Mouse (Mus musculus) midbrain, embryonic 11.5 days (tissue): ENCODE measurements around the gene Ank3. TPM values are rescaled to one million over a fixed set of nuclear protein-coding genes. Genes with fewer than 3 reads are reported as not detected.

Experiments
- ATAC-seq: fragments of 200-750 bp; cut with Nextera tagmentation; 2 replicates; pipeline ENCODE4 v1.8.0; 2017; ENCODE audit warnings: moderate TSS enrichment, moderate library complexity; ENCODE audit not compliant: low FRiP score
- DNase-seq: peaks from one replicate; pipeline ENCODE4 v3.0.0; 2015; ENCODE audit warnings: low spot score; ENCODE audit errors: missing footprints
- H3K27ac ChIP-seq: fragments of 300-500 bp; sonication (generic); 2 replicates; pipeline ENCODE4 v1.5.1; 2014; ENCODE audit warnings: low read depth, low read length
- H3K27me3 ChIP-seq: fragments of 300-500 bp; sonication (generic); 2 replicates; pipeline ENCODE4 v1.6.1; 2014; ENCODE audit warnings: mild to moderate bottlenecking, low read length, moderate library complexity, mixed read lengths; ENCODE audit not compliant: control insufficient read depth, insufficient read depth
- H3K36me3 ChIP-seq: fragments of 300-500 bp; sonication (generic); 2 replicates; pipeline ENCODE4 v1.6.1; 2014; ENCODE audit warnings: mild to moderate bottlenecking, low read length, moderate library complexity, mixed read lengths; ENCODE audit not compliant: control insufficient read depth, insufficient read depth
- H3K4me1 ChIP-seq: fragments of 300-500 bp; sonication (generic); 2 replicates; pipeline ENCODE4 v1.6.1; 2014; ENCODE audit warnings: low read length; ENCODE audit not compliant: control insufficient read depth, insufficient read depth
- H3K4me2 ChIP-seq: fragments of 300-500 bp; sonication (generic); 2 replicates; pipeline ENCODE4 v1.6.1; 2014; ENCODE audit warnings: mild to moderate bottlenecking, moderate library complexity
- H3K4me3 ChIP-seq: fragments of 300-500 bp; sonication (generic); 2 replicates; pipeline ENCODE4 v1.5.1; 2014; ENCODE audit warnings: low read depth, low read length
- H3K9ac ChIP-seq: fragments of 300-500 bp; sonication (generic); 2 replicates; pipeline ENCODE4 v1.6.1; 2014; ENCODE audit warnings: low read length
- H3K9me3 ChIP-seq: fragments of 300-500 bp; sonication (generic); 2 replicates; pipeline ENCODE4 v1.6.1; 2016; ENCODE audit warnings: low read length; ENCODE audit not compliant: control insufficient read depth
- WGBS: fragments of 180-500 bp; shearing (Covaris S2); extraction: QIAGEN DNeasy Blood & Tissue Kit; methylation state at CpG from one replicate; pipeline ENCODE4 v1.1.7; 2014; 5-methylcytosine and 5-hydroxymethylcytosine counted together
- polyA plus RNA-seq: library from polyadenylated mRNA; unstranded; fragments of >200 nt; fragmentation: Nextera tagmentation; extraction: Ambion mirVana; gene quantifications from 2 replicates; pipeline ENCODE4 v1.2.1, GENCODE M21; 2014

Ank3 gene
- polyA plus RNA-seq, 1 experiment from 2014 or later = 58.8 TPM

DNA sequence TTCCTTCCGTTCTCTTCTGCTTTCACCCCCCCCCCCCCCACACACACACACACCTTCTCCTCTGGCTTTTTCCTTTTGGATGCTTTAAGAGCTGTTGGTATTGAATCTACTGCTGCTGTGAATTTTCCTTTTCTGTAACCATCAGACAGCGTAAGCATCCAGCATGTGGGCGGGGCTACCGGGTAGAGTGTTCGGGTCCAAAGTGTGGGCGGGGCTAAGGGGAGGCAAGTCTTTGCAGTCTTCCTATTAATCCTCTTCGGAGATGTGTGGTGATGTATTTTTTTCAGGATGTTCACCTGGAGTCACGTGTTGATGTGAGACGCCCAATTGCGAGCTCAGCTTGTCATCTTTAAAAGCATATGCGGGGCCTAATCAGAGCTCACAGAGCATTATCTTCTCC is 379.2 kb downstream of the Ank3 start:
- Histone ChIP-seq H3K4me3 (no peak overlapping the region), H3K4me2 (no peak overlapping the region), H3K27ac (no peak overlapping the region), H3K4me1 (no peaks in the 10 kb centered on the region), H3K9ac (no peak overlapping the region), H3K27me3 (no peaks in the 10 kb centered on the region), H3K36me3 (no peaks in the 10 kb centered on the region), H3K9me3 (no peaks in the 10 kb centered on the region)
- 83% methylated on average over 11 of the region's 11 CpGs for WGBS
- no peak for ATAC-seq
- DNase-seq = peak; percentile 75

DNA sequence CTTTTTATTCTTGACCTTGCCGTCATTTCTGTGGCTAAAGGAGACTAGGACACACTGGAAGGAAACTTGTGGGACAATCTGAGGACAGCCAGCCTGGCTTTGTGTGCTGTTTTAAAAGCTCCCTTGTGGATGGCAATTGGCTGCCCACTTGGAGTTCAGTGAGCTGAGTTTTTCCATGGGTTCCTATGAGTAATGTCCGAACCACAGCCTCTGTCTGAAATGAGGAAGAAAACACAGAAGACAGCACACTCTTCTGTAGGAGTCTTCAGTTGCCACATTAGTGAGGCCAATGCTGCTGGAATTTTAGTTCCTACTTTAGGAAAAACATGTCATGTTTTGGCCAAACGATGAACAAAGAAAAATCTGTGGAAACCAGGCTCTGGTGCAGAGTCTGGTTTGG is 380.7 kb downstream of the Ank3 start:
- 84% methylated on average over 3 of the region's 3 CpGs for WGBS
- DNase-seq = no peak

DNA sequence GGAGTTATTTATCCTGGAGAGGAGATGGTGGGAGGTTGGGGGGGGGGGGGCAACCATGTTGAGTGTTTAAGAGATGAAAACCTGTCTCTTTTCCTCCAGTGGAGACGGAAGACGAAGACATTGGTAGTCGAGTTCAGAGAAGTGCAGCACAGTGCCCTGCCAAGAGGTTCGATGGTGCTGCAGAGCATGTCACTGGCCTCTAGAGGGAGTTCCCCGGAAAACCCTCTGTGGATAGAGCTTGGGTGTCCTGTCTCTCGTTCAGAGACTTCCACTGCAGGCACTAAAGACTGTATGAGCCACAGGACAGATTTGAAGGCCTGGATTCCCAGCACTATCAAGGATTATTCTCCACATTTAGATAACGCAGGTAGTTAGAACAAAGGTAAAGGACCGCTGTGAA is 382.9 kb downstream of the Ank3 start:
- DNase-seq (peak; percentile 90), ATAC-seq (0 out of 2 replicates have a peak, but pooled peaks have one; percentile 59)
- Histone ChIP-seq H3K4me3 (no peak overlapping the region), H3K27ac (no peak overlapping the region), H3K27me3 (no peaks in the 10 kb centered on the region), H3K4me1 (no peaks in the 10 kb centered on the region; the same call in 1 of the 2 replicates), H3K9me3 (no peaks in the 10 kb centered on the region), H3K36me3 (no peaks in the 10 kb centered on the region), H3K9ac (no peak overlapping the region), H3K4me2 (no peak overlapping the region)
- WGBS = 34% methylated on average over 8 of the region's 8 CpGs

More for the DNA sequence above, 380.7 kb downstream of the Ank3 start:
- H3K9ac ChIP-seq = no peak overlapping the region
- no peaks in the 10 kb centered on the region for H3K27me3 ChIP-seq
- no peak for ATAC-seq
- H3K36me3 ChIP-seq = no peaks in the 10 kb centered on the region
- H3K27ac ChIP-seq = no peak overlapping the region
- no peak overlapping the region for H3K4me3 ChIP-seq
- no peaks in the 10 kb centered on the region for H3K4me1 ChIP-seq
- H3K9me3 ChIP-seq = no peaks in the 10 kb centered on the region
- H3K4me2 ChIP-seq = no peak overlapping the region

DNA sequence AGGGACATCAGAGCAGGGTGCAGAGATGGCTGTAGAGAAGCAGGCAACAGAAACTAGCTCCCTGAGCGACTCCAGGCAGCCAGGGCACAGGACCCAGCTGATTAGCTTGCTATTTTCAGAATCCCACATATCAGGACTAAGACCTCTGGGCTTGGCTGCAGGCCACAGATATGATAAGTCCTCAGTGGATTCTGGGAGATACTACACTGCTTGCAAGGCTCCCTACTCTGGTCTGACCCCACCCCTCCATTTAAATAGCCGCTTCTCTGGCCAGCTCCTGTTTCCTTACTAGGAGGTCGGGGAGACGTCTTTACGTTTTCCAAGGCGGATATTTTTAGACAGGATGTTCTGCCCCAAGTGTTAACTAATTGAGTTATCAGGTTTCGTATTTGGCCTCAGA is 386.7 kb downstream of the Ank3 start:
- Histone ChIP-seq H3K4me3 (no peak overlapping the region), H3K36me3 (no peaks in the 10 kb centered on the region)
- 60% methylated on average over 7 of the region's 7 CpGs for WGBS

DNA sequence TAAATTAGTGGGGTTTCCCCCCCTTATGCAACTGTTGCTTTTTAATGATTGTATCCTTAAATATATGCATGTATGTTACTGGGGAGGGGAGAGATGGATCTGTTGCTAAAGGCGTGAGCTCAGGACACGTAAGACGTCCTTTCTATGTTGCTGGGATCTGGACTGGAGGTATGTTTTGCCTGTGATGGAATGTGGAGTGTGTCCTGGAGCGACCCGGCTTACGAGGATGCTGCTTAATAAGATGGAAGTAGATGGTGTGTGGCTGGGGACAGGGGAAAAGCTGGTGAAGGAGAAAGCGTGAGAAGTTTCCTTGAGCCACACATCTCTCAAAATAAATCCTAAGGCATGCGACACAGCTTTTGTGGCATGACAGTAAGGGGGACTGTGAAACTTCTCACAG is 387.1 kb downstream of the Ank3 start:
- no peaks in the 10 kb centered on the region for H3K36me3 ChIP-seq
- H3K4me3 ChIP-seq = no peak overlapping the region
- H3K4me1 ChIP-seq = no peaks in the 10 kb centered on the region; the same call in 1 of the 2 replicates
- H3K9ac ChIP-seq = no peak overlapping the region
- ATAC-seq = no peak
- no peaks in the 10 kb centered on the region for H3K9me3 ChIP-seq
- H3K27ac ChIP-seq = no peak overlapping the region
- H3K4me2 ChIP-seq = no peak overlapping the region
- DNase-seq = no peak
- H3K27me3 ChIP-seq = no peaks in the 10 kb centered on the region
- 79% methylated on average over 8 of the region's 8 CpGs for WGBS

More for the DNA sequence above, 386.7 kb downstream of the Ank3 start:
- Histone ChIP-seq H3K27ac (no peak overlapping the region), H3K4me2 (no peak overlapping the region), H3K9me3 (no peaks in the 10 kb centered on the region), H3K27me3 (no peaks in the 10 kb centered on the region), H3K4me1 (no peaks in the 10 kb centered on the region; the same call in 1 of the 2 replicates), H3K9ac (no peak overlapping the region)
- ATAC-seq (no peak), DNase-seq (no peak)

DNA sequence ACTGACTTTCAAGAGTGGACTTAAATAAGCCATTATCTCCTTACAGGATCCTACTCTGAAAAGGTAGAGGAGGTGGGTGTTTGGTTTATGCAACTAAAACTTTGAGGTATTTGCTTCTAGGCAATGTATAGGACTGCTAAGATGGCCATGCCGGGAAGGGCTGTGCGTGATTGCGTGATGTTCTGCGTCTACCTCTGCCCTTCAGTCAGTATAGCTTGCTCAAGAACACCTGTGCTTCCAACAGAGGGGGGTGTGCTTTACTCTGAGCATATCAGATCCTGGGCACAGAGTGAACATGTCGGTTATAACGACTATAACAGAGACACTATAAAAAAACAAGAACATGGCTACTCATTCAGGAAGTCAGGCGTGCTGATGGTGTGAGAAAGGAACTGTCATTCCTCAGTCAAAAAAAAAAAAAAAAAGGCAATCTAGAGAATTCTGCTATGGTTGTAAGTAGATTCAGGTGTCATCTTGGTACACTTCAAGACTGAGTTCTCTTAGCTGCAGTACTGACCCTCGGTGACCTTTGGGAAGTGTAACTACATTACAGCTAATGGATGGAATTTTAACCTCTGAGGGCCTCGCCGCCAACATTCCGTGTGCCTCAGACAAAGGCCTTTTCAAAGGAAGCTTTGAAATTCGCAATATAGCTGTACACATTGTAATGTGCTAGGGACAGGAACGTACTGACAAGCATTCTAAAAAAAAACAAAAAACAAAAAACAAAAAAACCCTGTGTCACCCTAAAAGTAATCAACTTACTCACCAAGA is 387.8 kb downstream of the Ank3 start:
- ATAC-seq (no peak), DNase-seq (no peak)
- 74% methylated on average over 13 of the region's 13 CpGs for WGBS
- H3K9ac ChIP-seq = no peak overlapping the region
- no peaks in the 10 kb centered on the region for H3K27me3 ChIP-seq
- H3K4me1 ChIP-seq = no peaks in the 10 kb centered on the region; the same call in 1 of the 2 replicates
- no peaks in the 10 kb centered on the region for H3K9me3 ChIP-seq
- H3K27ac ChIP-seq = no peak overlapping the region
- no peaks in the 10 kb centered on the region for H3K36me3 ChIP-seq
- no peak overlapping the region for H3K4me3 ChIP-seq
- no peak overlapping the region for H3K4me2 ChIP-seq

DNA sequence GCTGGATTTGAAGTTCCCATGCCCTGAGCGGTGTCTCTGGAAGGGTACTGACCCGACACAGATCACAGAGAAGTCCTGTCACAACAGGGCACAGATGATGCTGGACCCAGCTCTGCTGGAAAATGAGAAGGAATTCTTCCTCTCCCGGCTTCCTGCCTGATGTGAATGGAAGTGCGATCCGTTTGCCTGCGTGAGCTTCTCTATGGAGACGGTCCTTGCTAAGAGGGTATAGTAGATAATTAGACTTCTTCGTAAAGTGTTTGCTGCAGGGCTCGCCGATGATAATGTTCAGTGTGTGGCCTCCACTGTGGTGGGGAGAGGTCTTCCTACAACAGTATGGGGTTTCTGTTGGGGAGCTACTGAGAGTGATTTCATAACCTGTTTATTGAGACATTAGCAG is 388.8 kb downstream of the Ank3 start:
- no peak for ATAC-seq

DNA sequence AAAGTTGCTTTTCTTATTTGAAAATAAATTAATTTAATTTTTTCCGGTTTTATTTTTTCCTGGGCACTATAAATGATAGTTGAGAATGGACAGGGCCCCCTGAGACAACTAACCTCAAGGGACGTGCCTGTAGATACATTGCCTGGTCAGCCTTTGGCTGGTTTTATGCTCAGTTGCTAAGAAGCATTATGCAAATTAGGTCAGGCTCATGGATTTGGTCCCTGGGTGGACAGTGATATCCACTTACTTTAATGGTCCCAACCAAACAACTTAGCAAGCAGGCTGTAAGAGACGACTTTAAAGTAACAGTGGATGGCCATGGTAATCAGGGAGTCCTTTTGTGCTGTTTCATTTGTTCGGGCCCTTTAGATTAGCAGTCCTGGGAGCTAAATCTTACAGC is 392.0 kb downstream of the Ank3 start:
- 72% methylated on average over 4 of the region's 4 CpGs for WGBS
- no peaks in the 10 kb centered on the region for H3K36me3 ChIP-seq
- no peaks in the 10 kb centered on the region for H3K9me3 ChIP-seq
- DNase-seq = no peak
- H3K27me3 ChIP-seq = no peaks in the 10 kb centered on the region
- no peak for ATAC-seq
- H3K4me1 ChIP-seq = no peaks in the 10 kb centered on the region; the same call in 1 of the 2 replicates
- H3K27ac ChIP-seq = no peak overlapping the region
- H3K4me3 ChIP-seq = no peak overlapping the region
- no peak overlapping the region for H3K9ac ChIP-seq
- no peak overlapping the region for H3K4me2 ChIP-seq

More for the DNA sequence above, 388.8 kb downstream of the Ank3 start:
- Histone ChIP-seq H3K27ac (no peak overlapping the region), H3K9ac (no peak overlapping the region), H3K9me3 (no peaks in the 10 kb centered on the region), H3K4me1 (no peaks in the 10 kb centered on the region; the same call in 1 of the 2 replicates), H3K36me3 (no peaks in the 10 kb centered on the region), H3K4me2 (no peak overlapping the region), H3K4me3 (no peak overlapping the region), H3K27me3 (no peaks in the 10 kb centered on the region)
- no peak for DNase-seq
- 60% methylated on average over 10 of the region's 10 CpGs for WGBS

DNA sequence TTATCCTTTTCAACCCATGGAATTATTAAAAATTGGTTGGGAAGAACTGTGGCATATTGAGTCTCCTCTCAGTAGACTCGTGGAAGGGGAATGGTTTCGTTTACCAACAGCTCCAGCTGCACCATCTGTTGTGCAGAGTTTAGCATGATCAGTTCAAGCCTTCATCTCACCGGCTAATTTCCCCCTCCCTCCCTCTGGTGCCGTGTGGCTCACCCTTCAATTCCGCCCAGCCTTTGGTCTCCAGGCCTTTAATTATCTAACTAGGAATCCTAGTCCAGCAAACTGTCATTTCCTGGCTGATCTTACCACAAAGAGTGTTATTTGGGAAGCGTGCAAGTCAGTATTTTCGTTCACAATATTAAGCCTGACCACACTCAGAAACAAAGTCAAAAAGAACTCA is 393.4 kb downstream of the Ank3 start:
- WGBS = 74% methylated on average over 7 of the region's 7 CpGs
- no peaks in the 10 kb centered on the region for H3K36me3 ChIP-seq
- no peaks in the 10 kb centered on the region for H3K27me3 ChIP-seq
- no peak overlapping the region for H3K27ac ChIP-seq
- no peak overlapping the region for H3K4me2 ChIP-seq
- no peaks in the 10 kb centered on the region for H3K4me1 ChIP-seq
- ATAC-seq (no peak), DNase-seq (no peak)
- H3K4me3 ChIP-seq = no peak overlapping the region
- no peaks in the 10 kb centered on the region for H3K9me3 ChIP-seq
- no peak overlapping the region for H3K9ac ChIP-seq
